Mouse (Mus musculus) neutrophil, adult 83 days (primary cell): Measurements from ENCODE around the gene Slc6a13. TPM values are rescaled to one million over a fixed set of nuclear protein-coding genes. Genes with fewer than 3 reads are reported as not detected.

Source experiments
- total RNA-seq, 2 experiments: library from RNA; stranded (reverse); gene quantifications; one replicate each; pipeline ENCODE4 v1.2.4; 2023

Slc6a13 gene
- 1 to 10 TPM; 2.5 to 3.5 TPM for total RNA-seq

GRCm38 (mm10) chr6:121299954-121300353 lies at the start of gene Slc6a13:
Slc6a13 (plus strand) TSS chr6:121300227.

GRCm38 (mm10) chr6:121343026-121343770 lies 43.2 kb downstream of the Slc6a13 start, which contains the start of gene Slc6a12:
Slc6a12 (plus strand) TSS chr6:121343076.

Other genes starting within 250 kb of the Slc6a13 start
- 10 to 100 TPM; 12.7 to 20.2 TPM for gene Mical3, start 169.2 kb upstream of the Slc6a13 start, total RNA-seq
- gene Pex26, start 116.6 kb upstream of the Slc6a13 start, total RNA-seq = 1 to 10 TPM; 4.0 to 4.3 TPM
- 10 to 100 TPM in 1 of 2 experiments, 1 to 10 TPM in 1; 8.5 to 11.5 TPM for gene Tuba8, start 89.5 kb upstream of the Slc6a13 start, total RNA-seq
- gene Usp18, start 54.3 kb upstream of the Slc6a13 start, total RNA-seq = 10 to 100 TPM in 1 of 2 experiments, 1 to 10 TPM in 1; 6.2 to 11.0 TPM
- 10 to 100 TPM; 18.8 to 30.7 TPM for gene Slc6a12, start 42.8 kb downstream of the Slc6a13 start, total RNA-seq
- gene Iqsec3, start 173.5 kb downstream of the Slc6a13 start, total RNA-seq = not detected